Mouse (Mus musculus) lung, embryonic 14.5 days (tissue): ENCODE measurements at regions not wholly inside any gene's neighbourhood (a gene's known extent, or its start where the extent isn't known, plus 50 kb on each side); places are given as distances from the start of the nearest gene placed in this dataset.

Experiments used
- ATAC-seq: fragments of 200-750 bp; cut with Nextera tagmentation; 2 replicates; pipeline ENCODE4 v1.8.0; 2017; ENCODE audit warnings: mild to moderate bottlenecking, moderate TSS enrichment, moderate library complexity; ENCODE audit not compliant: insufficient read depth
- DNase-seq: peaks from one replicate; pipeline ENCODE4 v3.0.0-alpha.2; 2015
- H3K27ac ChIP-seq: fragments of 300-500 bp; sonication (generic); 2 replicates; pipeline ENCODE4 v1.5.1; 2014; ENCODE audit warnings: low read depth, mild to moderate bottlenecking, moderate library complexity
- H3K27me3 ChIP-seq: fragments of 300-500 bp; sonication (generic); 2 replicates; pipeline ENCODE4 v1.6.1; 2014; ENCODE audit warnings: low read length, control low read depth; ENCODE audit not compliant: insufficient read depth
- H3K36me3 ChIP-seq: fragments of 300-500 bp; sonication (generic); 2 replicates; pipeline ENCODE4 v1.6.1; 2014; ENCODE audit warnings: control low read depth; ENCODE audit not compliant: insufficient read depth
- H3K4me1 ChIP-seq: fragments of 300-500 bp; sonication (generic); 2 replicates; pipeline ENCODE4 v1.6.1; 2014; ENCODE audit warnings: antibody characterized with exemption, control low read depth; ENCODE audit not compliant: insufficient read depth
- H3K4me2 ChIP-seq: fragments of 300-500 bp; sonication (generic); 2 replicates; pipeline ENCODE4 v1.6.1; 2014; ENCODE audit warnings: mild to moderate bottlenecking
- H3K4me3 ChIP-seq: fragments of 300-500 bp; sonication (generic); 2 replicates; pipeline ENCODE4 v1.5.1; 2014; ENCODE audit warnings: low read depth, low read length
- H3K9ac ChIP-seq: fragments of 300-500 bp; sonication (generic); 2 replicates; pipeline ENCODE4 v1.6.1; 2014
- H3K9me3 ChIP-seq: fragments of 300-500 bp; sonication (generic); 2 replicates; pipeline ENCODE4 v1.6.1; 2016; ENCODE audit warnings: low read depth, low read length, control low read depth
- CTCF ChIP-seq: IDR thresholded peaks from 2 replicates; pipeline ENCODE4 v1.5.1; 2016; ENCODE audit warnings: antibody characterized with exemption, low read depth
- WGBS: fragments of 180-500 bp; shearing (Covaris S2); extraction: QIAGEN DNeasy Blood & Tissue Kit; methylation state at CpG from one replicate; pipeline ENCODE4 v1.1.7; 2014; 5-methylcytosine and 5-hydroxymethylcytosine counted together

- H3K27ac ChIP-seq = no peak overlapping the region
- ATAC-seq = no peak
- H3K27me3 ChIP-seq = no peaks in the 10 kb centered on the region
- no peak for TF ChIP-seq CTCF
- H3K36me3 ChIP-seq = no peaks in the 10 kb centered on the region
- no peaks in the 10 kb centered on the region for H3K9me3 ChIP-seq
- no peak overlapping the region for H3K4me2 ChIP-seq
- no peaks in the 10 kb centered on the region for H3K4me1 ChIP-seq
- 75% methylated on average over 3 of the region's 3 CpGs for WGBS
- H3K4me3 ChIP-seq = no peak overlapping the region
- DNase-seq = no peak
- H3K9ac ChIP-seq = no peak overlapping the region
Measured at GRCm38 (mm10) chr1:51367587-51367986, 78.7 kb downstream of the Cavin2 start.

GRCm38 (mm10) chr1:51360095-51360494, 71.2 kb downstream of the Cavin2 start:
- no peak overlapping the region for H3K4me2 ChIP-seq
- H3K9ac ChIP-seq = no peak overlapping the region
- no peaks in the 10 kb centered on the region for H3K4me1 ChIP-seq
- no peak for DNase-seq
- WGBS = 70% methylated on average over 3 of the region's 3 CpGs
- H3K9me3 ChIP-seq = no peaks in the 10 kb centered on the region
- TF ChIP-seq CTCF = no peak
- no peak overlapping the region for H3K27ac ChIP-seq
- no peaks in the 10 kb centered on the region for H3K36me3 ChIP-seq
- no peak for ATAC-seq
- H3K4me3 ChIP-seq = no peak overlapping the region
- H3K27me3 ChIP-seq = no peaks in the 10 kb centered on the region
